Mouse (Mus musculus) T-helper 17 cell (primary cell): ENCODE results near the gene Gm11114.

ENCODE experiments used
- in situ Hi-C, 2 experiments: fragments of 300-600 bp; cut with MboI, MseI; formaldehyde crosslinking; loops; 1 replicate in 1 of 2; 2 replicates in 1 of 2; pipeline ENCODE4 v1.15.1; 2025; ENCODE audit warnings: high pct_unique_total_duplicates in 2 of 2

Gm11114 gene

DNA sequence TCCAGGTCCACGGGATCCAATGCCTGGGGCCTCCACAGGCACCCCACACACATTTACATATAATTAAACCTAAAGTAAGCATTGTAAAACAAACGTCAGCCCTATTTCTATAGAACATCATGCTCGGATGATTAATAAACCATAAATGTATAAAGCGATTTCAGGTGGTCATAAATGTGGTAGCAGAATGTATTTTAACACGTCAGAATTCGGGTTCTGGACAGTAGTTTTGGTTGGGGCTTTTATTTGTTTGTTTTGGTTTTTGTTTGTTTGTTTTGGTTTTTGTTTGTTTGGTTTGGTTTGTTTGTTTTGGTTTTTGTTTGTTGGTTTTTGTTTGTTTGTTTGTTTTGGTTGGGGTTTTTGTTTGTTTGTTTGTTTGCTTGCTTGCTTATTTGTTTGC, at the start of gene Gm11114:
TSS of gene Gm11114 (plus strand) at position 301 of the 400 bp plus-strand sequence.
- in situ Hi-C loops, result no loop called here

DNA sequence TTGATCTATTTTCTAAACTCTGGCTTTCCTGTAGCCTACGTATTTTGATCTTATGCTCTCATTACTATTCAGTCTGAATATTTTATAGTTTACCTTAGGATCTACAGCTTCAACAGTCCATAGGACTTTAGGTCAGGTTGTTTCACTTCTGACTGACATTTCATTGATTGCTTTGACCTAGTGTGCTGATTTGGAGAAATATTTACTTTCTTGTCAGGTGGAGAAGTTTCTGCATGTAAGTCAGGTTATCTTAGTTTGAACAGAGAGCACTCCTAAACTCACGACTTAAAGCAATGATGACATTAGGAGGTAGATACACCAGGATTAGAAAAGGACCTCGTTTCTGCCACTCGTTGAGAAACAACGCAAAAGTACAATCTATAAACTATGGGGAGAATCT, 45.7 kb upstream of the Gm11114 start:
- in situ Hi-C loops, result no loop called here

DNA sequence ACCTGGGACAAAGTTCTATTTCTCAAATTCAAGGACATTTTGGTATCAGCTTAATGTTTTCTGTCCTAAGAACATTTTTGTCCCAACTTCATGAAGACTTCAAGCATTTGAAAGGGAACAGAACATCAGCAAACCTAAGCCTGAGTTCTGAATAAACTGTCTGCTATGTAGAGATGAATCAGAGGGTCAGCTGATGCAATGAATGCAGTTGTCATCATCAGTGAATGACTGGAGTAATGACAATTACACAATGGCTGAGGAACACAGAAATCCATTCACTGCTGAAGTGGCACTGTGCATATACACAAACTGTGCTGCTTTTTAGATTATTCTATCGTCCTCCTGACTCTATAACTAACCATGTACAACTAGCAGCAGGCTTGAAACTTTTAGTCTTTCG, 38.5 kb upstream of the Gm11114 start:
- in situ Hi-C loops, result no loop called here

DNA sequence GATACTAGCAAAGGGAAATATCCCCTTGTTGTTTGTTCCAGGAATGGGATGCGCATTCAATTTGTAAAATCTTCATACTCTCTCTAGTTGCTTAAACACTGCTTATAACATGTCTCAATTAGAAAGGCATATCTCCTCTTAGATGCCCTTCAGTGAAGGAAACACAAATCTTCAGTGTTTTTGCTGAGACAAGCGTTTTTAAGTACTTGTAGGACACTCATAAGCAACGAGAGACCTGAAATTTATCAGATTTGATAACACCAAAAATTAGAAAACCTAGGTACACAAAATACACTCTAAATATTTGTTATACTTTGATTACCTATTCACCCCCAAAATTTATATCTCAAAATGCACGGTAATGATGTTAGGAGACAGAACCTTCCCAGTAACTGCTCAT, 9.7 kb upstream of the Gm11114 start:
- in situ Hi-C loops, result no loop called here

DNA sequence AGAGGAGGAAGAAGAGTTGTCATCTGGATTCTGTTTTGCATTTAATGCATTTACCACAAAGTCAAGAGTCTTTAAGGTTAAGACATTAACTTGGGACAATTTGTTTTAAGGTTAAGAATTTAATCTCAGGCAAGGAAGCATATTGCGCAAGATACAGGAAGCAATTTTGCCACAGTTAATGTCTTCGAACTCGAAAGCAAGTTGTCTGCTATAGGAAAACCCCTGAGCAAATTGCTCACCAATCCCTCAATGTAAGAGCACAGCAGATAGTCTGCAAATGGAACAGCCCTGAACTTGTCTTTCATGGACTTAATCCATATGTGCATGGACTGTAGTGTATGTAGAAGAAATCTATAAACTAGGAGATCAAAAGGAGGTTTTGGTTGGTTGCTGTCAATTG, 9.2 kb upstream of the Gm11114 start:
- in situ Hi-C loops, result no loop called here

DNA sequence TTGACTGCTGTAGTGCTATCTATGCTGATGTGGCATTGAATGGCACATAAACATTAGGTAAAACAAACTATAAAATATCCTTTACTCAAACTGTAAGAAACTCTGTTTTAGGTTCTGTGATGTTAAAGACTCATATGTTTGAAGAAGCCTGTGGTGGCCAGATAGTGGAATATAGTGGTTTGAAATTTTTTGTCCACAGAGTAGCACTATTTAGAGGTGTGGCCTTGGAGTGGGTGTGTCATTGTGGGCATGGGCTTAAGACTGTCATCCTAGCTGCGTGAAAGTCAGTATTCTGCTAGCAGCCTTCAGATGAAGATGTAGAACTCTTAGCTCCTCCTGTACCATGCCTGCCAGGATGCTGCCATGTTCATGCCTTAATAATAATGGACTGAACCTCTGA, 3.5 kb downstream of the Gm11114 start:
- in situ Hi-C loops, result no loop called here

DNA sequence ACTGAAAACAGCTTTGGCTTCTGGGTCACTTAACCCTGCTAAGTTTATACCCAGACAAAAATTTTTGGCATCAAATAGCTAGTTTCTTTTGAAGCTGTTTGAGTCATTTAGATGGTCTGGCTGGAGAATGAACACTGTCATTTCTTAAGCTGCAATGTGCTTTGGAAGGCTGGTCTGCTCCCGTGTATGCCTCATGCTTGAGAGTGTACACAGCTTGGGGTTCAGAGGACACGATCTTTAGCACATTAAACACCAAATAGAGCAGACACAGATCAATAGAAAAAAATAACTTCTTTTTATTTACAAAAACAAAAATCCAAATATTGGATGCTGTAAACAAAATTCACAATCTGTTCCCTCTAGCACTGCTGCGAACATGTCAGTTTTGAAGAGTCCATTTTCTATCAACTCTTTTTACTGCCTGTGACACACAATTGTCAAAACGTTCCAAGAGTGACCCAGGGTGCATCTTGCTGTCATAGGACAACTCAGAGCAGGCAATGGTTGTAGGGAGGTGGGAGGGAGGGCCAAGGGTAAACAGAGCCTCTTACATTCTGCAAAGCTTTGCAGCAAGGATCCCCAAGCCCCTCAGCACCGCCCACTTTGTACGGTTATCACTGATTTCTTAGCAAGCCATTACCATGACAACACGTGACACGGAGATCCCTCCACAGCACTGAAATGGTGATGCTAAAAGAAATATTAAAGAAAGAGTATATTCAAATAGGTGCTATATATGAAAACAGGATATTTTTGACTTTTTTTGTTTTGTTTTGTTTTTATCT, 7.8 kb downstream of the Gm11114 start:
- in situ Hi-C loops, result loop anchor here in 1 of 2 experiments (10.0 kb wide), 1 partner anchor 1366 kb away; no protein-coding TSS in a partner anchor

DNA sequence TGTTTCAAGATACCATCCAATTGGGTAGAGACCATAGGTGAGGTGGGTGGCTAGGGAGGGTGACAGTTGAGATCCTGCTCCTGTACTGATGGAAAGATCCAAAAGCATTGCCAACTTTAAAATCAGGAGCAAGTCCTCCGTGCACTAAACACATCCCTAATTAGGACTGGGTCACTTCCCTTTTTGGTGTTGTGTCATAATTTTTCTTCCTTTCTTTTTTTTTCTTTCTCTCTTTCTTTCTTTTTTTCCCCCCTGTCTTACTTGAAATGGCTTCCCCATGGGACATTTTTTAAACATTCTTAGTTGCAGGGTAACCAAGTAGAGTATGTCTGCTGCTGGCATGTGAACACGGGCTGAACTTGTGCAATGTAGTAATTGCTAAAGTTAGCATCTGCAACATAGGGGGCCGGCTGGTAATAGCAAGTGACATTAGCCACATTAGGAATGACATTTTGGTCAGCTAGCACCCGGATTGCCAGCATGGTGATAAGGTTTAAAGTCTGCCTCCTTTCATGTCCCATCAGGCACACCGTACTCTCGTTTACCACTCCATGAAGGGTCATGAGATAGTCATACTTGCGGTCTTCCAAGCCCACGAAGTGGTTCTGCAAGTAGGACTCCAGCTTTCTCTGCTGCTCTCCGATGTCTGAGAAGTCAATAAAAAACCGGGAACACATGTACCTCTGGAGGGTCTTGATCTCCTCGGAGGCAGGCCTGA, 11.7 kb downstream of the Gm11114 start:
- in situ Hi-C loops, result loop anchor here in 1 of 2 experiments (10.0 kb wide), 1 partner anchor 1370 kb away; no protein-coding TSS in a partner anchor

DNA sequence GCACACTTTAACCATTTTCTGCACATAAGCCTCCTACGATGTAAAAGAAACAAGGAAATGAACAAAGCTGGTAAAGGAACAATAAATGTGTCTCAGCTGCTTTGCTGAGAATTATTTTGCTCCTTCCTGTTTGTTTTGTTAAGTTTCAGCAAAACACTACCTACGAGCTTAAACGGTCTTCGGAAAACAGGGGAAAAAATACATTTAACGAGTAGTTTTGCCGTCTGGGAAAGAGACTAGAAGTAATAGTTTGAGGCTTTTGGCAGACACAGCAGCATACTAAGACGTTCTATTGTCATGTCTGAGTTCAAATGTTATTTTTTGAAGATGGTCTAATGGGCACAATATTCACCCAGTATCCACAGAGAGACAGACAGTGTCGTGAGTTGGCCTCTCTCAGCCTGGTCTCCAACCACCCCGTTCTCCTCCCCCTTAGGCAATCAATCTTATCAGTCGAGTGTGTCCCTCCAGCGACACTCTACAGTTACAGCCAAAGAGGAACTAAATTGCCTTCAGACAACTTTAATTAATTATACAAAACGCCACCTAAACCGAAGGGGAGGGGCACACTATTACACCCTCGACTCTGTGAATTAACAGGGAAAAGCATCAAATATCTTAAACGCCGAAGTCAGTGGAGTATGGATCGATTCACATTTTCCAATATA, 12.8 kb downstream of the Gm11114 start:
- in situ Hi-C loops, result loop anchor here (5.0 to 25.0 kb wide), 4 partner anchors 863 to 1523 kb away; no protein-coding TSS in a partner anchor

DNA sequence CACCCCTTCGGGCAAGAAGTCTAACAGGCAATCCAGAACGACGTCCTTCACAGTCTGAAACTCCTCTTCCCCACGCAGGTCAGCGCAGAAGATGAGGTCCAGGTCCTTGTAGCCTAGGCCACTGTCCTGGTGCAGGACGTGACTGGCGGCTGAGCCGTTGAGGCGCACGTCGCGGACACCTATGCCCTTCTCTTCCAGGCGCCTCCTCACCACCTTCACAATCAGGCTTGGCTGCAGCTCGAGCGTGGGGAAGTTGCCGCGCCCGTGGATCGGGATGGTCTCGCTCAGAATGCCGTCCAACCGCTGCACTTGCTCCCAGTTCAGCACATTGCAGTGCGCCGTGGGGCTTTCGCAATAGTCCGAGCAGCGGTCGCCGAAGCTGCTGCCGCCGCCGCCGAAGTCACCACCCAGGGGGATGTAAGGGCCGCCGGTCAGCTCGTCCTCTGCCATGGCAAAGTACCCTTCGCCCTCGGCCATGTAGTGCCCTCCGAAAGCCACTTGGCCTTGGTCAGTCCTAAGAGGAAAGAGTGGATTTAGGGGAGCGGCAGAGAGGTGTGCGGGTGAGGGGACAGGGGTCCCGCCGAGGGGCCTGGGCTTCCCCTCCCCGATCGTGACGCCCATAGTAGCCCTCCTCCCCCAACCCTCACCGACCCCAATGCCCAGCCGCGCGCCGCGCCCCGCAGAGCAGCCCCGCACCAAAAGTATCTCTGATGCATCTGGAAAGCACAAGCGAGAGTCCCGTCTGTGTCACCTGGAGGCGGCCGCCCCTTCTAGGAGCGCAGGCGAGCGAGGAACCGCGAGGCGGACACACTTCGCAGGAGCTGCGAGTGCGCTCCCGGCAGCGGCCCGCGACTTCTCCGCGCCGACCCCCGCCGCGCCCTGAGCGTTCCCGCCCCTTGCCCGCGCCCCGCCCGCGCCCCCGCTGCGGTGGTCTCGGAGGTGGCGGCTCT, 14.0 kb downstream of the Gm11114 start:
- in situ Hi-C loops, result loop anchor here (5.0 to 25.0 kb wide), 4 partner anchors 864 to 1524 kb away; no protein-coding TSS in a partner anchor

DNA sequence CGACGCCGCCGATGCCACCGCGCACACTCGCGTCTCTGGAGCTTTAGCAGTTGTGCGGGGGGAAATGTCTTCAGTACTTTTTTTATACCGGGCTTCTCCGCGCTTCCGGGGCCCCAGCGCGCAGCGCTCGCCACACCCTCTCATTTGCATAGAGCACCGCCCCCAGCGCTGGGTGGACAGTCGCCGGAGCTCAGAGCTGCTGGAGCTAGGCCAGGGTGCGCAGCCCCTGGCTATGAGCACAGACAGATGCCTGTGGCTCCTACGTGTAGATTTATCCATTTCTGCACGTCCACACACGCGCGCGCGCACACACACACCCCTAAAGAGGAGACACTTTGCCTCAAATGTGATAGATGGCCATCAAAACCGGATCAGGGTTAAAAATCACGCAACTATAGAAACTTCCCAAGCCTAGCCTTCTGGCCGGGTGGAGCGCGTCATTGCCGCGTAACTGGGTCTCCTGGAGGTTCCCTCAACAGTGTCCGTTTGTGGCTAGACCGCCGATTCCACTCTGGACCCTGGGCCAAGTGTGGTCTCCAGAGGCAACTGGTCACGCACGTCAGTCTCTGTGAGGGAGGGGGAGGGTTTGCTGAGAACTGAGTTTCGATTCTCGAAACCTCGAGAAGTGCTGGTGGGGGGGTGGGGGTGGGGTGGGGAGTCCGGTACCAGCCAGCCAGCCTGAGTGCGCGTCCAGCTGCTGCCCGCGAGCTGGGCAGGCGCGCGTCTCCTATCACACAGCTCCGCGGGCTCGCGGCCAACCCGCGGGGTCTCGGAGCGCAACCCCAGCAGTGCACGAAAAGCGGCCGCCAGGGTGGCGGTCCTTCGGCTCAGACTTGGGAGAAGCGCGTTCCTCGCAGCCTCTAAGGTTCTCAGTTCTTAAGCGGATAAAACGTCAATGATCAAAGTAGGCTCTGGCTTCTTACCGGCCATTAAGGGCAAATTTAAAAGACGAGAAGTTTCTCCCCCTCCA, 15.0 kb downstream of the Gm11114 start, which contains the start of gene Tent5a:
TSS of gene Tent5a (minus strand) at position 107 of the 970 bp plus-strand sequence.
- in situ Hi-C loops, result loop anchor here (5.0 to 25.0 kb wide), 4 partner anchors 865 to 1525 kb away; no protein-coding TSS in a partner anchor

DNA sequence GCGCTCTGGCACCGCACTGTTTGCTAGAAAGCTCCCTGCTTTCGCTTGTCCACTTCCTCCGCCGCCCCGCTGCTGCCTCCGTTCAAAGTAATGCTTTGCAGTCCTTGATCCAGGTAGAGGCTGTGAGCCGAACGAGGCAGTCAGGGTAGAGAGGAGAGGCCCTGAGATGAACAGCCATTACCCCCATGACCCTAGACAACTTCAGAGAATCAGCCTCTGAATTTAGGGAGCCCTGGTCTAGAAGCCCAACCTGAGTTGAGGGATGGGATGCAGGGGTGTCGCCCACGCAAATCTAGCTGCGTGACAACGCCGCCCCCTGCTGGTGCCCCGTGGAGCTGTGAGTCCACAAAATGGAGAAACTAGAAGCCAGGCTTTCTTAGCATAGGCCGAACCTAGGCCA, 15.7 kb downstream of the Gm11114 start:
- in situ Hi-C loops, result loop anchor here (5.0 to 25.0 kb wide), 4 partner anchors 866 to 1526 kb away; no protein-coding TSS in a partner anchor

DNA sequence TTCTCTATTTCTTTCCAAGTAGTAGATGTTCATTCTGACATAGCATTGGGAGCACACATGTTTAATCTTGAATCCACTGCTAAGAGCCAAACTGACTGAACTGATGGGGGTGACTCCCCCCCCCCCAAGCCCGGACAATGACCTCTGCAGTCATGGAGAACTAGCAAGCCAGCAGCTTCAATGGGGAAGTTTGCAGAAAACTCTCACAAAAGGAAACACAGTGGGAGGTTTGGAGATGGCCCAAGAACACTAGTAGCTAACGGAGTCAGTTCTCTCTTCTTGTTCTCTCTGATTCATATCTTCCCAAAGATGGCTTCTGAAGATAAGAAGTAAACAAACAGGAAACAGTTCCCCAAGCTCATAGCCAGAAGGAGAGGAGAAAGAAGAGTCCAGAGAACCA, 18.9 kb downstream of the Gm11114 start:
- in situ Hi-C loops, result loop anchor here (25.0 kb wide), 2 partner anchors 869 to 1369 kb away; no protein-coding TSS in a partner anchor

DNA sequence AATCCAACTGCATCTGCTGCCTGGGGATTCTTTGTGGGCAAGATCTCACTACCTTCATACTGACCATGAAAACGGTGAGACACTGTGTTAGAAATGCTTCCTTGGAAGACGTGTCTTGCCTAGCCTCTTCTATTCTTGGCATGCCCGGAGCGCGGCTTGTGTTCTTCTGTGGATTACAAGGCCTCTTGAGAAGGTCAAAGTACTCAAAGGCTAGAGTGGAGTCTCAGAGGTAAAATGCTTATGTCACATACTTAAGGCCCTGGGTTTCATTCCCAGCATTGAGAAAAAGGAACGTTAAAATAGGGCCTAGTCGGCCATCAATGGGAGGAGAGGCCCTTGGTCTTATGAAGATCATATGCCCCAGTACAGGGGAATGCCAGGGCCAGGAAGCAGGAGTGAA, 23.5 kb downstream of the Gm11114 start:
- in situ Hi-C loops, result loop anchor here (25.0 kb wide), 2 partner anchors 874 to 1374 kb away; no protein-coding TSS in a partner anchor

DNA sequence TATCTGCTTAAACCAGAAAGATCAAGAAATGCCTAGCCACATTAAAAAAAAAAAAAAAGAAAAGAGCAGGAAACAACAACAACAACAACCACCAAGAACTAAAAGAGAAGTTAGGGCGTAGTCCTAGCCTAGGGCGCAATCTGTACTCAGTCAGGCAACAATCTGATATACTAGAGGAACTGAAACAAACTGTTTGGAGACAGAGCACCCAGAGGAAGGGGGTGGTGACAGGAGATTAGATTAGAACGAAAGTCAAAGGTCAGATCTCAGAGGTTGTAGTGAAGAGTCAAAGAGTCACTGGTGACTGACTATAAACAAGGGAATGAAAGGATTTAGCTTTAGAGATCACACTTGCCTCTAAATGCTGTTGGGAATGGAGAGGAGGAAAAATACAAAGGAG, 27.7 kb downstream of the Gm11114 start:
- in situ Hi-C loops, result loop anchor here (25.0 kb wide), 2 partner anchors 878 to 1378 kb away; no protein-coding TSS in a partner anchor

DNA sequence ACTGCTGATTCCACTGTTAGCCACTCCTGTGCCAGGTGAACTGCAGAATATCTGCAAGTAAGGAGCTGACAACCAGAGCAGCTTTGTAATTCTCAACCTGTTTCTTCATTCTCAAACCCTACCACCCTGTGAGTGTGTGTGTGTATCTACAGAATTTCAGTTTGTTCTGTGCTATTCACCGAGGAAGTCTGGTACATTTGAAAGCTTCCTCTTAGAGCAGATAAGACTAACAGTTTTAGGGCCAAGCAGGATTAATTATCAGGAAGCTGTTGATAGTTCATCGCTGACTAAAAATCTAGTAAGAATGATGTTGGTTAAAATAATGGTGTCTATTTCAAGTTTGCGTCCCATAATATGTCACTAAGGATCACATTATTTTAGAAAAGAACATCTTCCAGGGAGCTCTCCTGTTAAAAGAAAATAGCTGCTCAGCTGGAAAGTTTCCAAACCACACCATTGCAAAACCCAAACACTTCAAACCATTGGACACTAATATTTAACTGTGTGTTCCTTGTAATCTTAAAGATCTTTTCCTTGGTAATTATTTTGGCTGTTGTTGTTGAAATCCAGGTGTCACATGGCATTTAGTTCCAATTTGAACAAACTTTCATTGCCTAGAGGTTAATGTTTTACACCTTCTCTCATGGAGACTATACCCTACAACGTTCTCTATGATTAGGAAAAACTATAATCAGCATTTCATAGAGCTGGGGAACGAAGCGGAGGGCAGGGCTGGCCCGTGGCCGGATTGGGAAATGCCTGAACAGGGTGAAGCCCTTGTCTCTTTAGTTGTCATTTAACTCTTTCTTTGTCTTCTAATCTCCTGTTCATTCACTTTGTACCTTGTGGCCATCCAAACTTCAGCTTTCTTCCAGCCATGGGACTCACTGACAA, 30.6 kb downstream of the Gm11114 start:
- in situ Hi-C loops, result loop anchor here (25.0 kb wide), 2 partner anchors 881 to 1381 kb away; no protein-coding TSS in a partner anchor

DNA sequence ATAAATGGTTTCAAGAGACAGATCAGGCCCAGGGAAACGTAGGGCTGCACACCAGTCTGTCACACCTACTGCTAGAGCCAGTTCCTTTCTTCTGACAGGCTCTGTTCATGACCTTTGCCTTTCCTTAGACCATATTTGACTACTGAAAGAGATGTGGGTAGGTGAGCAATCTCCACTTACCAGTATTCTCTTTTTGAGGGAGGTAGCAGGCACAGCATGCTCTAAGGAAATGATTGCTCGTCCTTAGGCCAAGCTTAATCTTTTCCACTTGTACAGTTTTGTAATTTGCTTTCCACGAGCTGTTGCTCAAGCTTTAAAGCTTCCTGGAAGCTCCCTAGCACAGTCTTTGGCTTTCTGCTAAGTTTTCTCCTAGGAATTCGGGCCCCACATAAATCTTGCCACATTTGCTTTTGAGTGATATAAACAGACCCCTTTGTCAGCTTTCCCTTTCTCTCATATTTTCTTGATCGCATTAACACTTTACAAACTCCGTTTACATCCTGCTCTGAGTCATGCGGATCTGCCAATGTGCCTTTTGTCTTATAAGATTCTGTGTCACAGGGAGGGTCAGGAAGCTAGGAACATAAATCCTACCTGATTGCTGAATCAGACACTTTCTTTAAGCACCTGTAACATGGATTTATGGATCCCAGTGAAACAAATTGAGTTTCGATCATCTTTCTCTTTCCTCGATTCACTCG, 35.4 kb downstream of the Gm11114 start:
- in situ Hi-C loops, result loop anchor here (25.0 kb wide), 2 partner anchors 886 to 1386 kb away; no protein-coding TSS in a partner anchor
